Mouse (Mus musculus): ENCODE results near the gene Slfnl1. TPM values are rescaled to one million over a fixed set of nuclear protein-coding genes. Genes with fewer than 3 reads are reported as not detected.

Slfnl1 gene
- total and polyA plus RNA-seq, 3 experiments, result 0.17 TPM; not detected in 2

GRCm38 (mm10) chr4:120569486-120570437 is 37.7 kb downstream of the Slfnl1 start, which contains the start of gene Ctps:
Ctps (minus strand) TSS chr4:120570276.
- peaks cover 4 to 16% of the 10 kb centered on the region in 2 experiments for H3K36me3 ChIP-seq (replicated peaks in 1 of 2; ENCODE audit: control insufficient read depth in 1 of 2, insufficient read depth in 1 of 2, low read length in 1 of 2)
- H3K9me3 ChIP-seq (replicated peaks; ENCODE audit: low read length), result no peaks in the 10 kb centered on the region
- H3K27me3 ChIP-seq (replicated peaks), result peaks cover 7% of the 10 kb centered on the region
- peak within 1 kb of the TSS; percentile 95 for H3K9ac ChIP-seq (ENCODE audit: insufficient read depth, low read depth)
- TF ChIP-seq ZNF384 (IDR thresholded peaks at IDR 0.05; ENCODE audit: low read depth, low read length), result no peak
- peak; percentile 57 for TF ChIP-seq MYC (IDR thresholded peaks at IDR 0.05; ENCODE audit: low read depth, low read length)
- TF ChIP-seq ZKSCAN1 (IDR thresholded peaks at IDR 0.05; ENCODE audit: borderline replicate concordance, low read depth, low read length), result no peak
- peak; percentile 90 for TF ChIP-seq MAX (IDR thresholded peaks at IDR 0.05; ENCODE audit: low read length)
- TF ChIP-seq NELFE (IDR thresholded peaks at IDR 0.05; ENCODE audit: low read depth, low read length), result peak; percentile 66
- TF ChIP-seq SIN3A (IDR thresholded peaks at IDR 0.05; ENCODE audit: low read length), result peak; percentile 33; the same call in 1 of the 2 replicates
- TF ChIP-seq MAZ (IDR thresholded peaks at IDR 0.05; ENCODE audit: low read depth, low read length), result no peak
- TF ChIP-seq POLR2AphosphoS2 (IDR thresholded peaks at IDR 0.05; ENCODE audit: low read depth, low read length), result peak; percentile 9; the same call in 1 of the 2 replicates
- TF ChIP-seq ELF1 (IDR thresholded peaks at IDR 0.05; ENCODE audit: low read depth, low read length), result peak; percentile 28; the same call in 1 of the 2 replicates
- peak; percentile 53; the same call in 1 of the 2 replicates for TF ChIP-seq TCF12 (IDR thresholded peaks at IDR 0.05; ENCODE audit: low read depth, low read length)
- 0 out of 2 replicates have a peak, but pooled peaks have one; percentile 14 for TF ChIP-seq CHD2 (IDR thresholded peaks at IDR 0.05; ENCODE audit: low read length)
- TF ChIP-seq RCOR1 (conservative IDR thresholded peaks at IDR 0.05; ENCODE audit: low read depth, low read length), result no peak
- peak; percentile 93 for TF ChIP-seq POLR2A (IDR thresholded peaks at IDR 0.05; ENCODE audit: low read depth, low read length)
- TF ChIP-seq ZMIZ1 (IDR thresholded peaks at IDR 0.05; ENCODE audit: low read depth, low read length), result no peak; the same call in 1 of the 2 replicates
- TF ChIP-seq UBTF (IDR thresholded peaks at IDR 0.05; ENCODE audit: low read depth, low read length), result peak; percentile 33
- TF ChIP-seq MXI1 (IDR thresholded peaks at IDR 0.05; ENCODE audit: low read depth, low read length), result peak; percentile 96
- peak; percentile 92 for TF ChIP-seq NRF1 (IDR thresholded peaks at IDR 0.05; ENCODE audit: low read depth, low read length)
- peak; percentile 15; the same call in 1 of the 2 replicates for TF ChIP-seq BHLHE40 (IDR thresholded peaks at IDR 0.05; ENCODE audit: low read depth, low read length)
- dilution Hi-C loops (cut with MboI; ENCODE audit: extremely low pct_ligation_motif_present, extremely low pct_unique_long_range_greater_than_20kb, low sequenced_read_pairs) (no loop called here), in situ Hi-C loops (cut with MboI; ENCODE audit: low pct_ligation_motif_present, low pct_unique_long_range_greater_than_20kb, low sequenced_read_pairs) (no loop called here)
- H3K4me2 ChIP-seq (ENCODE audit: insufficient read depth, low read depth, poor library complexity, severe bottlenecking), result peak within 1 kb of the TSS; percentile 91
- H3K4me1 ChIP-seq (ENCODE audit: control insufficient read depth in 1 of 2, insufficient read depth in 2 of 2), result peaks cover 0 to 41% of the 10 kb centered on the region in 2 experiments; a peak in 2 of 4 replicates
- H3K79me2 ChIP-seq (replicated peaks; ENCODE audit: control insufficient read depth, extremely low read depth, insufficient read depth, poor library complexity, severe bottlenecking), result peaks cover 34% of the 10 kb centered on the region
- H3K4me3 ChIP-seq (replicated peaks in 1 of 3; ENCODE audit: low read depth in 2 of 3, low read length in 2 of 3, poor library complexity in 1 of 3), result peak within 1 kb of the TSS; percentile 77 to 82 (median 81)
- peak within 1 kb of the TSS; percentile 43 for H3K27ac ChIP-seq (ENCODE audit: insufficient read depth, low read depth)
- peak; percentile 86 for DNase-seq (ENCODE audit: extremely low read depth)
